Mouse (Mus musculus): ENCODE data around the gene Pifo. TPM values are rescaled to one million over a fixed set of nuclear protein-coding genes. Genes with fewer than 3 reads are reported as not detected.
A peak's percentile ranks its signal among the peaks of the same experiment; 100 is the strongest.
"Not testable (repeated sequence)": the region's sequence is repeated elsewhere in the genome, so short reads cannot be mapped to it uniquely, and the experiment has no call there.

Gene Pifo
- 0.22 TPM in 1 of 2 replicates, not detected in the other for polyA plus RNA-seq (2016; fragmentation: Nextera tagmentation; extraction: Ambion mirVana)

GRCm38 (mm10) chr3:106014546-106014945, at the start of gene Pifo:
Pifo (minus strand) TSS chr3:106014646.
- Histone ChIP-seq H3K4me3 (no peak within 1 kb of the TSS), H3K9ac (no peak within 1 kb of the TSS), H3K4me2 (replicated peaks) (no peak within 1 kb of the TSS), H3K27ac (no peak within 1 kb of the TSS), H3K27me3 (replicated peaks) (no peaks in the 10 kb centered on the region), H3K9me3 (no peaks in the 10 kb centered on the region), H3K36me3 (no peaks in the 10 kb centered on the region), H3K4me1 (no peaks in the 10 kb centered on the region)
- WGBS, result 86% methylated on average over 2 of the region's 2 CpGs
- ATAC-seq (ENCODE audit: low FRiP score, low read depth), result no peak

- H3K4me1 ChIP-seq, result no peaks in the 10 kb centered on the region
- no peak overlapping the region for H3K4me2 ChIP-seq (replicated peaks)
- no peak overlapping the region for H3K27ac ChIP-seq
- no peaks in the 10 kb centered on the region for H3K9me3 ChIP-seq
- WGBS, result 79% methylated on average over 3 of the region's 3 CpGs
- no peaks in the 10 kb centered on the region for H3K27me3 ChIP-seq (replicated peaks)
- H3K9ac ChIP-seq, result no peak overlapping the region
- ATAC-seq (ENCODE audit: low FRiP score, low read depth), result no peak
- H3K36me3 ChIP-seq, result no peaks in the 10 kb centered on the region
- H3K4me3 ChIP-seq, result no peak overlapping the region
Observed at GRCm38 (mm10) chr3:106057966-106058365, 43.5 kb upstream of the Pifo start.

- no peaks in the 10 kb centered on the region for H3K27me3 ChIP-seq (replicated peaks)
- no peak for ATAC-seq (ENCODE audit: low FRiP score, low read depth)
- 75% methylated on average over 18 of the region's 18 CpGs for WGBS
- H3K27ac ChIP-seq, result no peak overlapping the region
- no peak overlapping the region for H3K4me3 ChIP-seq
- H3K4me2 ChIP-seq (replicated peaks), result no peak overlapping the region
- no peaks in the 10 kb centered on the region for H3K36me3 ChIP-seq
- no peaks in the 10 kb centered on the region for H3K9me3 ChIP-seq
- H3K9ac ChIP-seq, result no peak overlapping the region
- H3K4me1 ChIP-seq, result no peaks in the 10 kb centered on the region
Observed at GRCm38 (mm10) chr3:106051896-106052295, 37.5 kb upstream of the Pifo start.

- Histone ChIP-seq H3K36me3 (no peaks in the 10 kb centered on the region), H3K9ac (no peak overlapping the region), H3K4me1 (no peaks in the 10 kb centered on the region), H3K9me3 (no peaks in the 10 kb centered on the region), H3K4me2 (replicated peaks) (no peak overlapping the region), H3K27ac (no peak overlapping the region), H3K4me3 (no peak overlapping the region), H3K27me3 (replicated peaks) (no peaks in the 10 kb centered on the region)
- 91% methylated on average over 2 of the region's 2 CpGs for WGBS
- no peak for ATAC-seq (ENCODE audit: low FRiP score, low read depth)
Observed at GRCm38 (mm10) chr3:106040306-106040705, 25.9 kb upstream of the Pifo start.

- Histone ChIP-seq H3K27me3 (replicated peaks) (no peaks in the 10 kb centered on the region), H3K27ac (no peak within 1 kb of the TSS), H3K36me3 (no peaks in the 10 kb centered on the region), H3K4me2 (replicated peaks) (no peak within 1 kb of the TSS), H3K4me3 (no peak within 1 kb of the TSS), H3K4me1 (no peaks in the 10 kb centered on the region), H3K9ac (no peak within 1 kb of the TSS), H3K9me3 (no peaks in the 10 kb centered on the region)
- ATAC-seq (ENCODE audit: low FRiP score, low read depth), result no peak
- 88% methylated on average over 1 of the region's 1 CpGs for WGBS
Observed at GRCm38 (mm10) chr3:106032781-106033180, 18.3 kb upstream of the Pifo start, which contains the start of gene Chil5. Chil5 (minus strand) TSS chr3:106032814.

GRCm38 (mm10) chr3:106024135-106024534, 9.7 kb upstream of the Pifo start:
- Histone ChIP-seq H3K9me3 (no peaks in the 10 kb centered on the region), H3K4me2 (replicated peaks) (no peak overlapping the region), H3K4me3 (no peak overlapping the region), H3K27ac (no peak overlapping the region), H3K27me3 (replicated peaks) (no peaks in the 10 kb centered on the region), H3K9ac (no peak overlapping the region), H3K36me3 (no peaks in the 10 kb centered on the region), H3K4me1 (no peaks in the 10 kb centered on the region)
- WGBS, result 83% methylated on average over 2 of the region's 2 CpGs
- no peak for ATAC-seq (ENCODE audit: low FRiP score, low read depth)

GRCm38 (mm10) chr3:106021840-106022239, 7.4 kb upstream of the Pifo start:
- no peaks in the 10 kb centered on the region for H3K4me1 ChIP-seq
- H3K9me3 ChIP-seq, result no peaks in the 10 kb centered on the region
- no peak overlapping the region for H3K9ac ChIP-seq
- no peak for ATAC-seq (ENCODE audit: low FRiP score, low read depth)
- no peak overlapping the region for H3K4me3 ChIP-seq
- no peaks in the 10 kb centered on the region for H3K36me3 ChIP-seq
- H3K27ac ChIP-seq, result no peak overlapping the region
- H3K27me3 ChIP-seq (replicated peaks), result no peaks in the 10 kb centered on the region
- no peak overlapping the region for H3K4me2 ChIP-seq (replicated peaks)

GRCm38 (mm10) chr3:106003360-106003759, 11.1 kb downstream of the Pifo start:
- not testable (repeated sequence) for H3K36me3 ChIP-seq; H3K4me3 ChIP-seq; ATAC-seq (ENCODE audit: low FRiP score, low read depth); H3K4me2 ChIP-seq (replicated peaks); H3K9ac ChIP-seq; H3K27me3 ChIP-seq (replicated peaks); H3K27ac ChIP-seq; H3K9me3 ChIP-seq; H3K4me1 ChIP-seq
- WGBS, result 70% methylated on average over 10 of the region's 10 CpGs

- no peaks in the 10 kb centered on the region for H3K36me3 ChIP-seq
- H3K9me3 ChIP-seq, result no peaks in the 10 kb centered on the region
- ATAC-seq (ENCODE audit: low FRiP score, low read depth), result peak; percentile 88
- 0 out of 2 replicates have a peak overlapping the region, but pooled peaks have one; percentile 3 for H3K9ac ChIP-seq
- no peak overlapping the region for H3K4me3 ChIP-seq
- H3K27me3 ChIP-seq (replicated peaks), result no peaks in the 10 kb centered on the region
- no peak overlapping the region for H3K27ac ChIP-seq
- 23% methylated on average over 17 of the region's 17 CpGs for WGBS
- peak overlapping the region; percentile 49 for H3K4me2 ChIP-seq (replicated peaks)
- peaks cover 8% of the 10 kb centered on the region; the same call in 1 of the 2 replicates for H3K4me1 ChIP-seq
Observed at GRCm38 (mm10) chr3:106001416-106002370, 12.8 kb downstream of the Pifo start.

- peaks cover 8% of the 10 kb centered on the region; the same call in 1 of the 2 replicates for H3K4me1 ChIP-seq
- no peak overlapping the region for H3K27ac ChIP-seq
- ATAC-seq (ENCODE audit: low FRiP score, low read depth), result no peak; the same call in 1 of the 2 replicates
- H3K36me3 ChIP-seq, result no peaks in the 10 kb centered on the region
- H3K27me3 ChIP-seq (replicated peaks), result no peaks in the 10 kb centered on the region
- H3K9ac ChIP-seq, result no peak overlapping the region
- H3K9me3 ChIP-seq, result no peaks in the 10 kb centered on the region
- H3K4me2 ChIP-seq (replicated peaks), result peak overlapping the region; percentile 49
- WGBS, result 23% methylated on average over 11 of the region's 11 CpGs
- no peak overlapping the region for H3K4me3 ChIP-seq
Observed at GRCm38 (mm10) chr3:106000707-106001375, 13.6 kb downstream of the Pifo start.

GRCm38 (mm10) chr3:105994730-105995129, 19.7 kb downstream of the Pifo start:
- Histone ChIP-seq H3K9me3 (no peaks in the 10 kb centered on the region), H3K36me3 (no peaks in the 10 kb centered on the region), H3K4me2 (replicated peaks) (no peak overlapping the region), H3K4me3 (no peak overlapping the region), H3K9ac (no peak overlapping the region), H3K4me1 (no peaks in the 10 kb centered on the region), H3K27me3 (replicated peaks) (no peaks in the 10 kb centered on the region), H3K27ac (no peak overlapping the region)
- 72% methylated on average over 2 of the region's 2 CpGs for WGBS
- ATAC-seq (ENCODE audit: low FRiP score, low read depth), result no peak

GRCm38 (mm10) chr3:105991653-105992283, 22.7 kb downstream of the Pifo start:
- no peaks in the 10 kb centered on the region for H3K27me3 ChIP-seq (replicated peaks)
- no peaks in the 10 kb centered on the region for H3K9me3 ChIP-seq
- H3K4me3 ChIP-seq, result no peak overlapping the region
- H3K27ac ChIP-seq, result no peak overlapping the region
- H3K9ac ChIP-seq, result no peak overlapping the region
- H3K36me3 ChIP-seq, result no peaks in the 10 kb centered on the region
- no peak for ATAC-seq (ENCODE audit: low FRiP score, low read depth)
- H3K4me2 ChIP-seq (replicated peaks), result no peak overlapping the region
- no peaks in the 10 kb centered on the region for H3K4me1 ChIP-seq
- 37% methylated on average over 4 of the region's 4 CpGs for WGBS
